Mouse (Mus musculus) spleen, adult 2 months (tissue): ENCODE data around the gene Ccsap. TPM values are rescaled to one million over a fixed set of nuclear protein-coding genes. Genes with fewer than 3 reads are reported as not detected.

Source experiments
- DNase-seq, 2 experiments: peaks; one replicate each; pipeline versions ENCODE4 v3.0.0 to v3.0.0-alpha.2; 2012 to 2021; ENCODE audit warnings: low spot score in 2 of 2, low read depth in 1 of 2
- H3K27ac ChIP-seq: fragments of 200-500 bp; 2 replicates; pipeline ENCODE4 v1.5.1; 2012; ENCODE audit warnings: low read length, inconsistent platforms; ENCODE audit not compliant: insufficient read depth
- H3K27me3 ChIP-seq: fragments of 200-500 bp; 2 replicates; pipeline ENCODE4 v1.6.1; 2012; ENCODE audit warnings: mild to moderate bottlenecking, moderate library complexity, low read length, inconsistent platforms; ENCODE audit not compliant: control insufficient read depth, insufficient read depth
- H3K36me3 ChIP-seq: fragments of 200-500 bp; 2 replicates; pipeline ENCODE4 v1.6.1; 2012; ENCODE audit warnings: mild to moderate bottlenecking, low read length, inconsistent platforms; ENCODE audit not compliant: control insufficient read depth, insufficient read depth
- H3K4me1 ChIP-seq: fragments of 200-500 bp; 2 replicates; pipeline ENCODE4 v1.6.1; 2011; ENCODE audit warnings: inconsistent platforms; ENCODE audit not compliant: control insufficient read depth, insufficient read depth, insufficient read length
- H3K4me3 ChIP-seq: fragments of 200-500 bp; 2 replicates; pipeline ENCODE4 v1.5.1; 2011; ENCODE audit warnings: mild to moderate bottlenecking, inconsistent platforms; ENCODE audit not compliant: insufficient read depth, insufficient read length; ENCODE audit errors: extremely low read depth
- CTCF ChIP-seq: fragments of 200-500 bp; IDR thresholded peaks from 2 replicates; pipeline ENCODE4 v1.5.1; 2011; ENCODE audit warnings: mild to moderate bottlenecking, inconsistent platforms; ENCODE audit not compliant: insufficient read depth, insufficient read length, insufficient replicate concordance; ENCODE audit errors: extremely low read depth
- POLR2A ChIP-seq: fragments of 200-500 bp; IDR thresholded peaks from 2 replicates; pipeline ENCODE4 v1.6.1; 2011; ENCODE audit warnings: low read depth, low read length, inconsistent platforms
- WGBS: fragments of 180-500 bp; shearing (Covaris S2); methylation state at CpG from one replicate; pipeline ENCODE4 v1.1.7; 2018; 5-methylcytosine and 5-hydroxymethylcytosine counted together
- polyA plus RNA-seq: library from polyadenylated mRNA; depleted of rRNA; stranded (reverse); fragments of >200 nt; gene quantifications from 2 replicates; pipeline ENCODE4 v1.2.3, GENCODE M21; 2012; rRNA removed

Ccsap gene
- polyA plus RNA-seq, 1 experiment: 1.8 TPM

- no peak overlapping the region for H3K4me3 ChIP-seq
- H3K27me3 ChIP-seq: no peaks in the 10 kb centered on the region
- H3K36me3 ChIP-seq: no peaks in the 10 kb centered on the region
- TF ChIP-seq CTCF: no peak
- no peak for TF ChIP-seq POLR2A
- no peak for DNase-seq
- no peaks in the 10 kb centered on the region for H3K4me1 ChIP-seq
- WGBS: 91% methylated on average over 7 of the region's 7 CpGs
- H3K27ac ChIP-seq: no peak overlapping the region
These were observed 68.2 kb downstream of the Ccsap start for GRCm38 (mm10) chr8:123791845-123792225.

DNA sequence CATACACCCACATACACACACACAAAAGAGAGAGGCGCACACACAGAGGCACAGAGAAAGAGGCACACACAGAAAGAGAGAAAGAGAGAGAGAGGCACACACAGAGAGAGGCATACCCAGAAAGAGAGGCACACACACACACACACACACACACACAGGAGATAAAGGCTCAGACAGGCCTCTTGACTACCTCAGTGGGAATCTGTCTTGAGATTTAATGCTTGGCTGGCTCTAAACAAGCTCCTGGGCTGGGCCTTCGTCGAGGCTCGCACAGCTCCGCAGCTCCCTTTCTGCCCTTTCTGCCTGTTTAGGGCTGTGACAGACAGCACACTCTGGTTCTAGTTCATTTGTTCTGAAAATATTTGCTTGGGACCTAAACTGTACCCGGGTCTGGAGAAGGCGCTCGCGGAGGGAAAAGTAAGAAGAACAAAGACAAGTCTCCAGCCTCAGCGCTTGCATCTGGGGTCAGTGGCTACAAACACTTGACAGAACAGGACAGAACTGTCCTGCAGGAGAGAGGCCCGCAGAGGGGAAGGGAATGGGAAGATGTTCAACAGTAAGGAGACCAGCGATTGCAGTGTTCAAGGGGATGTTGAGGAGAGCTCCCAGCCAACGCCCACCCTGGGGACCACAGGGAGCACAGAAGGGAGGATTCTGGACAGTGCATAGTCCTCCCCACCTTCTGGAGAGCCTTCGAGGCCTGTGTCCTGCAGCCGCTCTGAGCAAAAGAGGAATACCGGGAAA lies 68.7 kb downstream of the Ccsap start:
- DNase-seq: no peak
- H3K27ac ChIP-seq: no peak overlapping the region
- WGBS: 90% methylated on average over 16 of the region's 16 CpGs
- no peak overlapping the region for H3K4me3 ChIP-seq
- TF ChIP-seq CTCF: no peak
- H3K27me3 ChIP-seq: no peaks in the 10 kb centered on the region
- no peaks in the 10 kb centered on the region for H3K36me3 ChIP-seq
- H3K4me1 ChIP-seq: no peaks in the 10 kb centered on the region

Other genes starting within 250 kb of the Ccsap start
- gene Rhou, start 206.3 kb downstream of the Ccsap start, polyA plus RNA-seq: 1.2 TPM in 2 replicates
- 4.2 and 4.8 TPM in 2 replicates for gene Rab4a, start 54.2 kb downstream of the Ccsap start, polyA plus RNA-seq
- gene Acta1, start 34.5 kb upstream of the Ccsap start, polyA plus RNA-seq: 0.54 and 0.98 TPM in 2 replicates
- 7.9 and 8.5 TPM in 2 replicates for gene Nup133, start 89.1 kb upstream of the Ccsap start, polyA plus RNA-seq
- gene Abcb10, start 122.9 kb upstream of the Ccsap start, polyA plus RNA-seq: 21.7 and 22.6 TPM in 2 replicates
- gene Taf5l, start 161.2 kb upstream of the Ccsap start, polyA plus RNA-seq: 27.3 and 34.2 TPM in 2 replicates
- 4.0 TPM in 2 replicates for gene Urb2, start 161.3 kb upstream of the Ccsap start, polyA plus RNA-seq